In genomic region chr9:57640384-57640783, GRCm38 (mm10) we compare ENCODE assay signal across 8 mouse cellular contexts. TPM values are rescaled to one million over a fixed set of nuclear protein-coding genes. Genes with fewer than 3 reads are reported as not detected.
DNase-seq lines count a peak whose midpoint lies in the region; ATAC-seq and TF ChIP-seq lines count a peak whose summit lies in the region.

No protein-coding gene starts in this region.

- ATAC-seq in frontal cortex, adult (ENCODE audit: low TSS enrichment): peak; percentile 38; the same call in 1 of the 2 replicates
- peak; percentile 70 for ATAC-seq in intestine, embryonic 15.5 days
- ATAC-seq in neural tube, embryonic 15.5 days (ENCODE audit: low FRiP score): no peak

- no peak for TF ChIP-seq CTCF in bone marrow macrophage, adult 2 months (IDR thresholded peaks at IDR 0.05; ENCODE audit: low read depth, low read length)

- H3K9ac ChIP-seq in intestine, embryonic 15.5 days: peak overlapping the region; percentile 24
- H3K9ac ChIP-seq in neural tube, embryonic 15.5 days (replicated peaks): peak overlapping the region; percentile 30

- WGBS in intestine, embryonic 15.5 days: 2% methylated on average over 15 of the region's 15 CpGs
- WGBS in neural tube, embryonic 15.5 days: 27% methylated on average over 15 of the region's 15 CpGs

- peak overlapping the region; percentile 82 for H3K27ac ChIP-seq in bone marrow macrophage, adult 2 months (ENCODE audit: insufficient read depth, low read depth, low read length)
- peak overlapping the region; percentile 89 for H3K27ac ChIP-seq in intestine, embryonic 15.5 days
- peak overlapping the region; percentile 69 for H3K27ac ChIP-seq in neural tube, embryonic 15.5 days (replicated peaks)

- intact Hi-C loops in gastrocnemius, postnatal 36 days (cut with DNase I): no loop called here

- peak overlapping the region; percentile 44 for H3K4me3 ChIP-seq in bone marrow macrophage, adult 2 months (ENCODE audit: insufficient read depth, low read length)
- H3K4me3 ChIP-seq in intestine, embryonic 15.5 days (replicated peaks): peak overlapping the region; percentile 31
- H3K4me3 ChIP-seq in neural tube, embryonic 15.5 days (replicated peaks): 0 out of 2 replicates have a peak overlapping the region, but pooled peaks have one; percentile 12

- H3K27me3 ChIP-seq in intestine, embryonic 15.5 days (replicated peaks): no peaks in the 10 kb centered on the region
- no peaks in the 10 kb centered on the region for H3K27me3 ChIP-seq in neural tube, embryonic 15.5 days (replicated peaks)

- H3K4me1 ChIP-seq in bone marrow macrophage, adult 2 months (ENCODE audit: control insufficient read depth, insufficient read depth, low read length): peaks cover 61% of the 10 kb centered on the region
- H3K4me1 ChIP-seq in intestine, embryonic 15.5 days (replicated peaks): peaks cover 79% of the 10 kb centered on the region
- H3K4me1 ChIP-seq in neural tube, embryonic 15.5 days: peaks cover 75% of the 10 kb centered on the region

- H3K4me2 ChIP-seq in intestine, embryonic 15.5 days (replicated peaks): peak overlapping the region; percentile 66
- peak overlapping the region; percentile 44 for H3K4me2 ChIP-seq in neural tube, embryonic 15.5 days

- no peak for DNase-seq in frontal cortex, postnatal 10 days (ENCODE audit: low spot score in 2 of 2)
- DNase-seq in gastrocnemius, postnatal 36 days: peak; percentile 51 to 55
- DNase-seq in lung, adult 18-20 months: peak; percentile 86 to 87
- no peak for DNase-seq in cerebellum, adult 8-10 months

- no peak for TF ChIP-seq POLR2A in bone marrow macrophage, adult 2 months (IDR thresholded peaks at IDR 0.05; ENCODE audit: borderline replicate concordance, low read depth, low read length)

- no peaks in the 10 kb centered on the region for H3K9me3 ChIP-seq in intestine, embryonic 15.5 days
- no peaks in the 10 kb centered on the region for H3K9me3 ChIP-seq in neural tube, embryonic 15.5 days (replicated peaks)

- H3K36me3 ChIP-seq in intestine, embryonic 15.5 days: no peaks in the 10 kb centered on the region
- no peaks in the 10 kb centered on the region for H3K36me3 ChIP-seq in neural tube, embryonic 15.5 days

RNA-seq across cellular contexts. Expression of gene Csk, which starts 13.0 kb away (rescaled TPM):
- polyA plus RNA-seq in bone marrow macrophage, adult 2 months (2012; ENCODE audit: insufficient read depth, insufficient read length, missing spikeins): 125 and 126 TPM in 2 replicates
- 1 to 10 TPM; 8.5 to 9.5 TPM for total RNA-seq in gastrocnemius, postnatal 36 days (2021)
- polyA plus RNA-seq in intestine, embryonic 15.5 days (2015; fragmentation: Nextera tagmentation; extraction: Ambion mirVana): 29.0 and 31.4 TPM in 2 replicates
- 43.1 and 50.0 TPM in 2 replicates for polyA plus RNA-seq in neural tube, embryonic 15.5 days (2015; fragmentation: Nextera tagmentation; extraction: Ambion mirVana)

RNA-seq across cellular contexts. Expression of gene Lman1l, which starts 19.8 kb away (rescaled TPM):
- not detected in 2 replicates for polyA plus RNA-seq in bone marrow macrophage, adult 2 months (2012; ENCODE audit: insufficient read depth, insufficient read length, missing spikeins)
- total RNA-seq in gastrocnemius, postnatal 36 days (2021): not detected
- polyA plus RNA-seq in intestine, embryonic 15.5 days (2015; fragmentation: Nextera tagmentation; extraction: Ambion mirVana): not detected in 2 replicates
- polyA plus RNA-seq in neural tube, embryonic 15.5 days (2015; fragmentation: Nextera tagmentation; extraction: Ambion mirVana): not detected in 2 replicates

RNA-seq across cellular contexts. Expression of gene Cplx3, which starts 34.3 kb away (rescaled TPM):
- not detected in 2 replicates for polyA plus RNA-seq in bone marrow macrophage, adult 2 months (2012; ENCODE audit: insufficient read depth, insufficient read length, missing spikeins)
- not detected for total RNA-seq in gastrocnemius, postnatal 36 days (2021)
- not detected in 2 replicates for polyA plus RNA-seq in intestine, embryonic 15.5 days (2015; fragmentation: Nextera tagmentation; extraction: Ambion mirVana)
- polyA plus RNA-seq in neural tube, embryonic 15.5 days (2015; fragmentation: Nextera tagmentation; extraction: Ambion mirVana): 0.11 and 0.23 TPM in 2 replicates

RNA-seq across cellular contexts. Expression of gene Cyp1a2, which starts 43.1 kb away (rescaled TPM):
- not detected in 2 replicates for polyA plus RNA-seq in bone marrow macrophage, adult 2 months (2012; ENCODE audit: insufficient read depth, insufficient read length, missing spikeins)
- total RNA-seq in gastrocnemius, postnatal 36 days (2021): not detected
- polyA plus RNA-seq in intestine, embryonic 15.5 days (2015; fragmentation: Nextera tagmentation; extraction: Ambion mirVana): not detected in 2 replicates
- not detected in 2 replicates for polyA plus RNA-seq in neural tube, embryonic 15.5 days (2015; fragmentation: Nextera tagmentation; extraction: Ambion mirVana)

RNA-seq across cellular contexts. Expression of gene Cyp1a1, which starts 47.3 kb away (rescaled TPM):
- not detected in 2 replicates for polyA plus RNA-seq in bone marrow macrophage, adult 2 months (2012; ENCODE audit: insufficient read depth, insufficient read length, missing spikeins)
- total RNA-seq in gastrocnemius, postnatal 36 days (2021): under 1 TPM; 0.26 to 0.57 TPM
- not detected in 2 replicates for polyA plus RNA-seq in intestine, embryonic 15.5 days (2015; fragmentation: Nextera tagmentation; extraction: Ambion mirVana)
- 0.09 and 0.12 TPM in 2 replicates for polyA plus RNA-seq in neural tube, embryonic 15.5 days (2015; fragmentation: Nextera tagmentation; extraction: Ambion mirVana)

Comparison
In these comparisons a context has a peak if more than half of its experiments do, and no peak if none do; other contexts are left out.
1. DNase-seq: peak in gastrocnemius, postnatal 36 days (2 of 2) and lung, adult 18-20 months (2 of 2); none in frontal cortex, postnatal 10 days (0 of 2) and cerebellum, adult 8-10 months (single experiment).
2. Peak in every context shown above with its lines, with median percentiles within 50 percentile points of each other: H3K27ac ChIP-seq and H3K4me3 ChIP-seq.